Mouse (Mus musculus): ENCODE data around the gene Commd4. TPM values are rescaled to one million over a fixed set of nuclear protein-coding genes. Genes with fewer than 3 reads are reported as not detected.

Gene Commd4
- polyA plus RNA-seq, 1 experiment from 2014 or later, result 161 TPM

DNA sequence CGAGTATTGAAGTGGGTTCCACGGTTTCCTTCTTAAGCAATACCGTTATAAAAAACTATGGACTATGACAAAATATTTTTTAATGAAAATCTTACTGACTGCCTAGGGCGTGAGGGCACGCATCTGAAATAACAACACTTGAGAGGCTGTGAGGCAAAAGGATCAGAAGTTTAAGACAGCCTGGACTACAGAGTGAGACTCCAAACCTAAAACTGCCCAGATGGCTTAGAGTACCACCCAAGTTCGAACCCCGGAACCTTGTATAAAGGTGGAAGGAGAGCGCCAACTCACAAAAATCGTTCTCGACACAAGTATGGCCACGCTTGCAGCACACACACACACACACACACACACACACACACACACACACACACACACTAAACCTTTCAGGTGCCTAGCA lies 375 bp upstream of the Commd4 start:
- Histone ChIP-seq H3K36me3 (ENCODE audit: control insufficient read depth, insufficient read depth, low read length) (0 out of 2 replicates have a peak, but pooled peaks cover 3% of the 10 kb centered on the region), H3K9me3 (ENCODE audit: control insufficient read depth, low read length) (no peaks in the 10 kb centered on the region), H3K4me3 (ENCODE audit: low read depth, low read length) (peak overlapping the region; percentile 73), H3K4me2 (ENCODE audit: low read depth, low read length) (peak overlapping the region; percentile 85), H3K27ac (ENCODE audit: low read depth, low read length) (no peak overlapping the region), H3K27me3 (ENCODE audit: control insufficient read depth, insufficient read depth, low read length) (no peaks in the 10 kb centered on the region), H3K9ac (replicated peaks; ENCODE audit: low read depth, low read length) (peak overlapping the region; percentile 76), H3K4me1 (ENCODE audit: control insufficient read depth, insufficient read depth, low read length) (peaks cover 12% of the 10 kb centered on the region)
- 41% methylated on average over 11 of the region's 11 CpGs for WGBS
- peak; percentile 15; the same call in 1 of the 2 replicates for ATAC-seq (ENCODE audit: low read depth)

DNA sequence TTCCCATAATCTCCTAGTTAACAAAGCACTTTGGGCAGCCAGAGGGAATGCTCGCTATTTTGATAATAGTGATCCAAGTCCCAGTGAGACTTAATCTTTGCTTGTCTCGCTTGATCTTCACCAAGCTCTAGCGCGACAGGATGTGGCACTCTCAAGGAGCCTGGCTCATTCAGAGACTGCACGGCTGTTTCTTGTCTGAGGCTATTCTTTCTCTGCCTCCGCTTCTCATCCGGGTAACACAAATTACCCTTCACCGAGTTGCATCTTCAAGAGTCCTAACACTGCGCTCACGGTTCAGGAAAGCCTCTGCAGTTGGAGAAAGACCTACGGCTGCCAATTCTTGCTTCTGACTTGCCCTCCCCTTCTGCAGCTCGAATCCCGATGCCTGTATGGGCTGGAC lies 632 bp downstream of the Commd4 start:
- Histone ChIP-seq H3K9me3 (ENCODE audit: control insufficient read depth, low read length) (no peaks in the 10 kb centered on the region), H3K4me2 (ENCODE audit: low read depth, low read length) (peak overlapping the region; percentile 85), H3K27ac (ENCODE audit: low read depth, low read length) (no peak overlapping the region), H3K27me3 (ENCODE audit: control insufficient read depth, insufficient read depth, low read length) (no peaks in the 10 kb centered on the region), H3K36me3 (ENCODE audit: control insufficient read depth, insufficient read depth, low read length) (0 out of 2 replicates have a peak, but pooled peaks cover 3% of the 10 kb centered on the region), H3K4me3 (ENCODE audit: low read depth, low read length) (peak overlapping the region; percentile 73), H3K4me1 (ENCODE audit: control insufficient read depth, insufficient read depth, low read length) (peaks cover 12% of the 10 kb centered on the region), H3K9ac (replicated peaks; ENCODE audit: low read depth, low read length) (peak overlapping the region; percentile 76)
- 33% methylated on average over 13 of the region's 13 CpGs for WGBS
- ATAC-seq (ENCODE audit: low read depth), result 0 out of 2 replicates have a peak, but pooled peaks have one; percentile 7

DNA sequence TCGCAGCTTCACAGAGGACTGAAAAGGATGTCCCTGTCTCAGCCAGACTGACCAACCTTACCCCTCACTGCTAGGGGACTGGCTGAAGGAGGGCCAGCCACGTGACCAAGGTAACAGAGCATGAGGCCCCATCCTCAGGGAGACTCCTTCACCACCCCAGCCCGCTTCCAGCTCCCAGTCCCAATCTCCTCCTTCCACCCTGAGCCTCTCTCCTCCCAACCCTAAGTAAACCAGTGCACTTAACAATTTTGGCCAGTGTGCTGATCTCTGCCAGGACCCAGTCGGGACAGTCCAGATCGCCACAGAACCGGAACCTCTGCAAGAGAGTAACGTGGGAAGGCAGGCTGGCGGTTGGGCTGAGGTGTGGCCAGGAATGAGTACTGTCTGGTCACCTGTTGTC lies 1.3 kb downstream of the Commd4 start:
- Histone ChIP-seq H3K4me3 (ENCODE audit: low read depth, low read length) (no peak overlapping the region), H3K9ac (replicated peaks; ENCODE audit: low read depth, low read length) (no peak overlapping the region), H3K27ac (ENCODE audit: low read depth, low read length) (no peak overlapping the region), H3K4me2 (ENCODE audit: low read depth, low read length) (no peak overlapping the region), H3K27me3 (ENCODE audit: control insufficient read depth, insufficient read depth, low read length) (no peaks in the 10 kb centered on the region), H3K36me3 (ENCODE audit: control insufficient read depth, insufficient read depth, low read length) (0 out of 2 replicates have a peak, but pooled peaks cover 3% of the 10 kb centered on the region), H3K4me1 (ENCODE audit: control insufficient read depth, insufficient read depth, low read length) (peaks cover 12% of the 10 kb centered on the region), H3K9me3 (ENCODE audit: control insufficient read depth, low read length) (no peaks in the 10 kb centered on the region)
- WGBS, result 86% methylated on average over 8 of the region's 8 CpGs
- ATAC-seq (ENCODE audit: low read depth), result no peak

DNA sequence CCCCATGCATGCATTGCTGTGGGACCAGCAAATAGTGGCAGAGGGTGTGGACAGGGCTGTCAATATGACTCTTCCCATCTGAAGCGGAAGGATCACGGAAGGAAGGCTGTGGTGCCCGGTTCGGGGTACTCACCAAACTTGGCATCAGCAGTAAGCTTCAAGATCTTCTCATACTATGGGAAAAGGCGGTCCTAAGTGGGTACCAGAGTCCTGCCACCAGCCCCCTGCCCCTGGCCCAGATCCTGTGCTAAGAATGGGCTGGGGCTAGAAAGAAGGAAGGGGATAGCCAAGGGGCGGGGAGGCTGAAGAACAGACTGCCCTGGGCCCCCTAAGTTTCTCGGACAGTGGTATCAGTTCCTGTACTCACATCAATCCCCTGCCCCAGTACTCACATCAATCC lies 1.7 kb downstream of the Commd4 start:
- H3K9me3 ChIP-seq (ENCODE audit: control insufficient read depth, low read length), result no peaks in the 10 kb centered on the region
- no peak overlapping the region for H3K4me2 ChIP-seq (ENCODE audit: low read depth, low read length)
- H3K27me3 ChIP-seq (ENCODE audit: control insufficient read depth, insufficient read depth, low read length), result no peaks in the 10 kb centered on the region
- H3K4me1 ChIP-seq (ENCODE audit: control insufficient read depth, insufficient read depth, low read length), result peaks cover 12% of the 10 kb centered on the region
- H3K27ac ChIP-seq (ENCODE audit: low read depth, low read length), result no peak overlapping the region
- H3K4me3 ChIP-seq (ENCODE audit: low read depth, low read length), result no peak overlapping the region
- ATAC-seq (ENCODE audit: low read depth), result no peak
- WGBS, result over 99% methylated on average over 7 of the region's 7 CpGs
- H3K9ac ChIP-seq (replicated peaks; ENCODE audit: low read depth, low read length), result no peak overlapping the region
- 0 out of 2 replicates have a peak, but pooled peaks cover 3% of the 10 kb centered on the region for H3K36me3 ChIP-seq (ENCODE audit: control insufficient read depth, insufficient read depth, low read length)

DNA sequence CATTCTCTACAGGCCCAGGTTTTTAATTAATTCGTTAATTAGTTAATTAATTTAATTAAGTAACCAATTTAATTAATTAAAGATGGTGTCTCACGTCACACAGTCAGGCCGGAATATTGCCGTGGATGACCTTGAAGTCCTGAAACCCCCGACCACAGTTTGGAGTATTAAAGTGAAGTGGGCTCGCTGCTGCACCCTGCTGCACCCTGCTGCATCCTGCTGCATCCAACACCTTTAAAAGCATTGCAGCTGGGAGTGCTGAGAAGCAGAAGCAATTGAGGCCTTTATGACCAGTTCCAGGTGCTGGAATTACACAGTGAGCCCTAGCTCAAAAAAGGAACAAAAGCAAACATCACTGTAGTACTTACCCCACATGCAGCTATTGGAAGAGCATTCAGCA lies 5.8 kb downstream of the Commd4 start:
- ATAC-seq (ENCODE audit: low read depth), result no peak

DNA sequence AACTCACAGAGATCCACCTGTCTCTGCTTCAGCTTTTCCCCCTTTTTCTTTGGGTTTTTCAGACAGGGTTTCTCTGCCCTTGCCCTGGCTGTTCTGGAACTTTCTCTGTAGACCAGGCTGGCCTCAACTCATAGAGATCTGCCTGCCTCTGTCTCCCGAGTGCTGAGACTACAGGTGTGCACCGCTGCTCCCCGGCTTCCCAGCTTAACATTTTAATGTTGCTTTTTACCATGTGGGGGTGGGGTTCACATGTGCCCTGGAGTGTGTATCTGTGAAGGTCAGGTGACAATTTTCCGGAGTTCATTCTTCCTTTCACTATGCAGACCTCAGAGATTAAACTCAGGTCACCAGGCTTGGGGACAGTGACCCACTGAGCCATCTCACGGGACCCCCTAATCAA lies 7.9 kb downstream of the Commd4 start:
- Histone ChIP-seq H3K27me3 (ENCODE audit: control insufficient read depth, insufficient read depth, low read length) (no peaks in the 10 kb centered on the region), H3K4me3 (ENCODE audit: low read depth, low read length) (no peak overlapping the region), H3K4me1 (ENCODE audit: control insufficient read depth, insufficient read depth, low read length) (peaks cover 14% of the 10 kb centered on the region), H3K9ac (replicated peaks; ENCODE audit: low read depth, low read length) (no peak overlapping the region), H3K9me3 (ENCODE audit: control insufficient read depth, low read length) (no peaks in the 10 kb centered on the region), H3K27ac (ENCODE audit: low read depth, low read length) (no peak overlapping the region), H3K4me2 (ENCODE audit: low read depth, low read length) (no peak overlapping the region), H3K36me3 (ENCODE audit: control insufficient read depth, insufficient read depth, low read length) (no peaks in the 10 kb centered on the region)
- no peak for ATAC-seq (ENCODE audit: low read depth)
- WGBS, result 86% methylated on average over 5 of the region's 5 CpGs

More for the DNA sequence above, 5.8 kb downstream of the Commd4 start:
- Histone ChIP-seq H3K4me1 (ENCODE audit: control insufficient read depth, insufficient read depth, low read length) (peaks cover 15% of the 10 kb centered on the region), H3K9ac (replicated peaks; ENCODE audit: low read depth, low read length) (no peak overlapping the region), H3K4me3 (ENCODE audit: low read depth, low read length) (no peak overlapping the region), H3K4me2 (ENCODE audit: low read depth, low read length) (no peak overlapping the region), H3K36me3 (ENCODE audit: control insufficient read depth, insufficient read depth, low read length) (0 out of 2 replicates have a peak, but pooled peaks cover 3% of the 10 kb centered on the region), H3K27ac (ENCODE audit: low read depth, low read length) (no peak overlapping the region), H3K9me3 (ENCODE audit: control insufficient read depth, low read length) (no peaks in the 10 kb centered on the region), H3K27me3 (ENCODE audit: control insufficient read depth, insufficient read depth, low read length) (no peaks in the 10 kb centered on the region)
- WGBS, result 45% methylated on average over 6 of the region's 6 CpGs

DNA sequence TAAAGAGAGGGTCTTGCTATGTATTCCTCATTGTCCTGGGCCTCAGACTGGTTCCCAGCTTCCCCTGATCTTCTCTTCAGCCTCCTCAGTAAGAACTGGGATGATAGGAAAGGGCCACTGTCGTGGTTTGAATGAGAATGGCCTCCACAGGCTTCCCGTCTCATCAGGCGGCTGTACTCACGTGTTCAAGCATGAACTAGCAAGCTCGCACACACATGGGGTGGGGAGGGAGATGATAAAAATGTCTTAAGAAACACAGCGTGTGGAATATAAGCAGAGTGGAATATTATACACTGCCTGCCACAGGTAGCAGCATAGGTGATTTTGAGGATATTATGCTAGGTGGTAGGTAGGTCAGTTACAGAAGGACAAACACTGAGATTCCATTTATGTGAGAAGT lies 9.1 kb downstream of the Commd4 start:
- ATAC-seq (ENCODE audit: low read depth), result no peak
- 64% methylated on average over 6 of the region's 6 CpGs for WGBS
- Histone ChIP-seq H3K4me1 (ENCODE audit: control insufficient read depth, insufficient read depth, low read length) (peaks cover 14% of the 10 kb centered on the region), H3K4me3 (ENCODE audit: low read depth, low read length) (peak overlapping the region; percentile 50), H3K9me3 (ENCODE audit: control insufficient read depth, low read length) (no peaks in the 10 kb centered on the region), H3K9ac (replicated peaks; ENCODE audit: low read depth, low read length) (peak overlapping the region; percentile 55), H3K27ac (ENCODE audit: low read depth, low read length) (peak overlapping the region; percentile 90), H3K4me2 (ENCODE audit: low read depth, low read length) (peak overlapping the region; percentile 80), H3K36me3 (ENCODE audit: control insufficient read depth, insufficient read depth, low read length) (no peaks in the 10 kb centered on the region), H3K27me3 (ENCODE audit: control insufficient read depth, insufficient read depth, low read length) (no peaks in the 10 kb centered on the region)

DNA sequence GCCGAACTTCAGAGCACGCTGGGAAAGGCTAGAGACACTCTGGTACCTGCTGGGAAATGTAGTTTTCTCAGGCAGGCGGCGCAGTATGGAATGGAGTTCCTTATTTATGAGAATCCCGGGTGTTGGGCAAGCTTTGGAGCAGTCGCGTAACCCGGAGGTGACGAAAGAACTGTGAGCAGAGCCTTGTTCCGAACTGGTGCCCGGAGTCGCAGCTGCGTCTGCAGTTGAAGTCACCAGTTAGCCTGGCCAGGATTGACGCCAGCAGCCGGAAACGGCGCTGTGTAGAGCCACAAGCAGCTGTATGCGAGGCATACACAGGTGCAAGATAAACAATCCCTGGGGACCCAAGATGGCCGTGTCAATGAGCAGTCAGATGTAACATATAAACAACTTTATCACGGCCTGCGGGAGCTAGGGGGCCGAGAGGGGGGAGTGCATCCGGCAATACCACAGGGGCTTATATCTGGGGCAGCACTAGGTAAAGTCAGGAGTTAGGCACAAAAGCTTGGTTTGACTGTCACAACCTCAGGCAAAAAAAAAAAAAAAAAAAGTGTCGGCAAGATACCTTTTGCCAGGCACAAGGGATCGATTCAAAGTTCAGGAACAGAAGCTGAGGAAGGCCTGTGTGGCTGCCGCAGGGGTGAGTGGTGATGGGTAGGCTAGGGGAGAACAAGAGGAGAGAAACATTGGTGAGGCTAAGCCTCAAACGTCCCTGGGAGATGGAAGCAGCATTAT lies 9.8 kb downstream of the Commd4 start, which contains the start of gene Neil1:
TSS of gene Neil1 (minus strand) at position 162 of the 735 bp plus-strand sequence.
- H3K4me1 ChIP-seq (ENCODE audit: control insufficient read depth, insufficient read depth, low read length), result peaks cover 14% of the 10 kb centered on the region
- H3K9ac ChIP-seq (replicated peaks; ENCODE audit: low read depth, low read length), result peak within 1 kb of the TSS; percentile 67
- no peaks in the 10 kb centered on the region for H3K27me3 ChIP-seq (ENCODE audit: control insufficient read depth, insufficient read depth, low read length)
- ATAC-seq (ENCODE audit: low read depth), result peak; percentile 94
- WGBS, result under 1% methylated on average over 27 of the region's 27 CpGs
- H3K4me2 ChIP-seq (ENCODE audit: low read depth, low read length), result peak within 1 kb of the TSS; percentile 80
- no peaks in the 10 kb centered on the region for H3K36me3 ChIP-seq (ENCODE audit: control insufficient read depth, insufficient read depth, low read length)
- H3K27ac ChIP-seq (ENCODE audit: low read depth, low read length), result peak within 1 kb of the TSS; percentile 90
- H3K4me3 ChIP-seq (ENCODE audit: low read depth, low read length), result peak within 1 kb of the TSS; percentile 50
- H3K9me3 ChIP-seq (ENCODE audit: control insufficient read depth, low read length), result no peaks in the 10 kb centered on the region

Data from neural tube, embryonic 14.5 days (tissue).